Mouse (Mus musculus): Measurements from ENCODE around the gene Olfr61. TPM values are rescaled to one million over a fixed set of nuclear protein-coding genes. Genes with fewer than 3 reads are reported as not detected.
"Not testable (repeated sequence)": the region's sequence is repeated elsewhere in the genome, so short reads cannot be mapped to it uniquely, and the experiment has no call there.

Olfr61 gene
- not detected in 2 replicates for polyA plus RNA-seq (2015; fragmentation: Nextera tagmentation; extraction: Ambion mirVana)

GRCm38 (mm10) chr7:140628670-140629069 is at the start of gene Olfr61:
Gene Olfr61, plus strand, starts transcription at chr7:140628970.
- not testable (repeated sequence) for H3K9me3 ChIP-seq; ATAC-seq; H3K27ac ChIP-seq; H3K36me3 ChIP-seq; H3K4me2 ChIP-seq (replicated peaks); H3K27me3 ChIP-seq; H3K9ac ChIP-seq (replicated peaks); H3K4me3 ChIP-seq (replicated peaks); H3K4me1 ChIP-seq (replicated peaks)
- WGBS = 92% methylated on average over 3 of the region's 3 CpGs

DNA sequence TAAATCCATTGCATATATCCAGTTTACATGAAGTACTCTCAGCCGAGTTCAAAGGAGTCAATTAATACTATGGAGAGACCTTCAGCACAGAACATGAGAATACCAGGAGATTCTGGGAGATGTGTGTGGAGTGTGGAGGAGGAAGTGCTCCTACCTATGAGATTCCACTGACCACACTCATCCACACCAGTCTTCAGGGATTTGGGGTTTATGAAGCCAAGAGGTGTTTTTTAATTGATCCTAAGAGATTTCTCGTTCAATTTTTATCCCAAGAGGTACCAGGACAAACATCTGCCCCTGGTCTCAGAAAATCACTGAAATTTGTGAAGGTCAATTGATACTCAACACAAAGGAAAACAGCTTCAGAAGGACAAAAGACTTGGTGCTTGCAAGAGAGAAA is 27.8 kb upstream of the Olfr61 start, which contains the start of gene Olfr46:
TSS of gene Olfr46 (plus strand) at position 301 of the 400 bp plus-strand sequence.
- WGBS = 84% methylated on average over 2 of the region's 2 CpGs
- not testable (repeated sequence) for H3K4me2 ChIP-seq (replicated peaks); H3K27ac ChIP-seq

DNA sequence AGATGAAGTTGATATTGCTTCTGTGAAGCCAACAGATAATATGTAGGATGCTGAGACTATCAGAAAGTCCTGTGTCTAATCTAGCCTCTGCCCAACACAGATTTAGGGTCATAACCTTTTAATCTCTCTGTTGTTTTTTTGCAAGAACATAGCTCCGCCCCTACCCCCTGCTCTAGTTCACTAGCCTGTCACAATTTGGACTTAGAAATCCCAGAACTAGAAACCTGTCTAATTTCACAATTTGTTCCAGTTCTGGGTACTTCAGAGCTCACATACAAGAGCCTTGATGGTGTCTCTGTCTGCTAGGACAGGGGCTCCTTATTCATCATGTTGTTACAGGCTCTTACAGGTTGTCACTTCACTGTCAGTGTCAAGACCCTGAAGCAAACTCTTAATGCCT is 1.8 kb downstream of the Olfr61 start:
- no peak for ATAC-seq

More for the DNA sequence above, 27.8 kb upstream of the Olfr61 start, which contains the start of gene Olfr46:
- H3K9ac ChIP-seq (replicated peaks); H3K27me3 ChIP-seq; H3K9me3 ChIP-seq; H3K36me3 ChIP-seq; H3K4me1 ChIP-seq (replicated peaks); H3K4me3 ChIP-seq (replicated peaks); ATAC-seq: not testable (repeated sequence)

DNA sequence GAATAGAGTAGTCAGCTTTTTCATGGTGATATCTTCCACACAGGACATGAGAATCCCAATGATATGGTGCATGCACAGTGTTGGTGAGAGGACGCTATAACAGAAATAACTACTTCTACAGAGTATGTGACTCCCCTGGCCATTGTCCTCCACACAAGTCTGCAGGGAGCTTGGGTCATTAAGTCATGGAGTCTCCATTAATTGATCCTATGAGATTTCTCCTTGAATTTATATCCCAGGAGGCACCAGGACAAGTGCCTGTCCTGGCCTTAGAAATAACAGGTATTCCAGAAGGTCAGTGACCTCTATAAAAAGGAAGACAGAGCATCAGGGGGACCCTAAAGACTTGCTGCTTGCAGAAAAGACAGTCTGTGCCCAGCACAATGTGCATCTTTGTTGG is 17.4 kb downstream of the Olfr61 start, which contains the start of gene Olfr53:
TSS of gene Olfr53 (plus strand) at position 301 of the 400 bp plus-strand sequence.
- Histone ChIP-seq H3K36me3 (no peaks in the 10 kb centered on the region), H3K9ac (replicated peaks) (no peak within 1 kb of the TSS), H3K27me3 (no peaks in the 10 kb centered on the region), H3K9me3 (no peaks in the 10 kb centered on the region), H3K4me1 (replicated peaks) (no peaks in the 10 kb centered on the region), H3K4me3 (replicated peaks) (no peak within 1 kb of the TSS), H3K27ac (no peak within 1 kb of the TSS), H3K4me2 (replicated peaks) (no peak within 1 kb of the TSS)
- no peak for ATAC-seq
- 84% methylated on average over 1 of the region's 1 CpGs for WGBS

More for the DNA sequence above, 1.8 kb downstream of the Olfr61 start:
- Histone ChIP-seq H3K27ac (no peak overlapping the region), H3K4me1 (replicated peaks) (no peaks in the 10 kb centered on the region), H3K9me3 (no peaks in the 10 kb centered on the region), H3K9ac (replicated peaks) (no peak overlapping the region), H3K36me3 (no peaks in the 10 kb centered on the region), H3K4me3 (replicated peaks) (no peak overlapping the region), H3K4me2 (replicated peaks) (no peak overlapping the region), H3K27me3 (no peaks in the 10 kb centered on the region)
- 48% methylated on average over 1 of the region's 1 CpGs for WGBS

DNA sequence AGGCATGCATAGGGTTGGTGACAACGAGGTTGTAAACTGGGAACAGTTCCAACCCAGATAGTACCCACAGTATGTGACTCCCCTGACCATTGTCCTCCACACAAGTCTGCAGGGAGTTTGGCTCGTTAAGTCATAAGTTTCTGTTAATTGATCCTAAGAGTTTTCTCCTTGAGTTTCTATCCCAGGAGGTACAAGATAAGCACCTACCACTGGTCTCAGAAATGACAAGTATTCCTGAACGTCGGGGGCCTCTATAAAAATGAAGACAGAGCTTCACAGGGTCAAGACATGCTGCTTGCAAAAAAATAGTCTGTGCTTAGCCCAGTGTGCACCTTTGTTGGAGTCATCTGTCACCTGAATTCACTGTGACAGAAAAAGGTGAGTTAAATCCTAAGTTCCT is 30.9 kb downstream of the Olfr61 start, which contains the start of gene Olfr539:
TSS of gene Olfr539 (plus strand) at position 301 of the 400 bp plus-strand sequence.
- Histone ChIP-seq H3K36me3 (no peaks in the 10 kb centered on the region), H3K27me3 (no peaks in the 10 kb centered on the region), H3K9ac (replicated peaks) (no peak within 1 kb of the TSS), H3K4me3 (replicated peaks) (no peak within 1 kb of the TSS), H3K9me3 (no peaks in the 10 kb centered on the region), H3K4me2 (replicated peaks) (no peak within 1 kb of the TSS), H3K27ac (no peak within 1 kb of the TSS), H3K4me1 (replicated peaks) (no peaks in the 10 kb centered on the region)
- 78% methylated on average over 4 of the region's 4 CpGs for WGBS
- ATAC-seq = no peak

DNA sequence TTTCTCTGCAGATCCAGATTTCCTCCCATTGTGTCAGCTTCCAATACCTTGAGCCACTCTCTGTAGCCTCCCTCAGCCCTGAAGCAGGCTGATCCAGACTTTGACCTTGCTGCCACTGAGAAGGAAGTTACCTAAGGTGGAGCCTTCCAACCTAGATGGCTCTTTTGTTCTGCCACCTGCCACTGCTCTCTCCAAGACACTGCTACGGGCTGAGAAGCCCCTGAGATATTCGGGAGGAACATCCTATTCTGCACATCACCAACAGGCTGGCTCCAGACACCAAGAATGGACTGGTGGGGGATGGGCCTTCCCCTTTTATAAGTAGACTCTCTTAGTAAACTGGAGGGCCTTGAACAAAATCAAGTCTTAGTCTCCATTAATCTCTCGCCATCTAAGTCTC is 41.9 kb downstream of the Olfr61 start:
- H3K27ac ChIP-seq; H3K4me1 ChIP-seq (replicated peaks); H3K9ac ChIP-seq (replicated peaks); H3K27me3 ChIP-seq; H3K4me3 ChIP-seq (replicated peaks); H3K36me3 ChIP-seq; H3K4me2 ChIP-seq (replicated peaks); ATAC-seq; H3K9me3 ChIP-seq: not testable (repeated sequence)
- 87% methylated on average over 3 of the region's 3 CpGs for WGBS

DNA sequence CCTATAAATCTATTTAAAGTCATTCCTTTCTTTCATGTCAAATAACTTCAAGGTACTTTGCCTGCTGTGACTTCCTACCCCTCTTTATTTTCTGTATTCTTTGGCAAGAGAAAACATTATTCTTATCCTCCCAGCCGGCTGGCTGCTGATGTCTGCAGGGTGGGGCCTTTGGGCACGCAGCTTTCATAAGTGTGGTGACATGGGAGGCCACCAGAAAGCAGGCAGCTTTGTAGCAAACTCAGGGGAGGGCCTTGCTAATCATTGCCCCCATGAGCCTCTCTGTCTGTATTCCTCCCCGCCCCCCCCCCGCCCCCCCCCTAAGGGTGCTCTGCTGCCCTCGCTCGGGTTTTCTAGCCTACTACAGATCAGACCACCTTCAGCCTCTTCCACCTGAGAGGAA is 47.1 kb downstream of the Olfr61 start:
- Histone ChIP-seq H3K4me1 (replicated peaks) (peaks cover 5% of the 10 kb centered on the region; the same call in 1 of the 2 replicates), H3K9me3 (peaks cover 14% of the 10 kb centered on the region), H3K27ac (no peak overlapping the region), H3K27me3 (no peaks in the 10 kb centered on the region), H3K4me2 (replicated peaks) (peak overlapping the region; percentile 44), H3K36me3 (no peaks in the 10 kb centered on the region), H3K4me3 (replicated peaks) (peak overlapping the region; percentile 20; the same call in 1 of the 2 replicates), H3K9ac (replicated peaks) (no peak overlapping the region)
- WGBS = 2% methylated on average over 4 of the region's 6 CpGs
- no peak for ATAC-seq

DNA sequence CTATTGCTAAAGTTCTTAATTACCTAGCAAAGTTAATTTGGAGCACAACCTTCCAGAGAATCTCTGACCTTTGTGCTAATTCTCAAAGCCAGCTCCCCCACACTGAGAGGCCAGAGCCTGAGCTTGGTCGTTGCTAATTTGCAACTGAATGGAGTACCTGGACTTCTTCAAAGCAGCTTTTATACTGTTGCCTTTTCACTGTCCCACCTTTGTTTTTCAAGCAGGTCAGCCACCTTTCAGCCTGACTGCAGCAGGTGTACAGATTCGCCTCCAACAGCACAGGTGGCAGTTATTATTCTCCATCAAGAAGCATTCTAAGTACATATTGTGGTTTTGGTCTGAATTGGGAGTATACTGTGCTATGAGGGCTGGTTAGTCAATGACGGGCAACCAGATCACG is 50.8 kb downstream of the Olfr61 start:
- ATAC-seq; H3K4me3 ChIP-seq (replicated peaks); H3K9me3 ChIP-seq; H3K27me3 ChIP-seq; H3K36me3 ChIP-seq; H3K27ac ChIP-seq; H3K4me2 ChIP-seq (replicated peaks); H3K4me1 ChIP-seq (replicated peaks); H3K9ac ChIP-seq (replicated peaks): not testable (repeated sequence)
- WGBS = 70% methylated on average over 4 of the region's 4 CpGs

DNA sequence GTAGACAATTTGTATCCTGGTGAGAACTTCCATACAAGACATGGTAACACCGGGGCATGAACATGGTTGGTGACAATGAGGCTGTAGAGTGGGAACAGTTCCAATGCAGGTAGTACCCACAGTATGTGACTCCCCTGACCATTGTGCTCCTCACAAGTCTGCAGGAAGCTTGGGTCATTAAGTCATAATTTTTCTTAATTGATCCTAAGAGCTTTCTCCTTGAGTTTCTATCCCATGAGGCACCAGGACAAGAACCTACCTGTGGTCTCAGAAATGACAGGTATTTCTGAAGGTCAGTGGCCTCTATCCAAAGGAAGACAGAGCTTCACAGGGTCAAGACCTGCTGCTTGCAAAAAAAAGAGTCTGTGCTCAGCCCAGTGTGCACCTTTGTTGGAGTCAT is 52.9 kb downstream of the Olfr61 start, which contains the start of gene Olfr45:
TSS of gene Olfr45 (plus strand) at position 301 of the 400 bp plus-strand sequence.
- no peak for ATAC-seq
- Histone ChIP-seq H3K9ac (replicated peaks) (no peak within 1 kb of the TSS), H3K4me1 (replicated peaks) (no peaks in the 10 kb centered on the region), H3K4me2 (replicated peaks) (no peak within 1 kb of the TSS), H3K36me3 (no peaks in the 10 kb centered on the region), H3K9me3 (peaks cover 5% of the 10 kb centered on the region; the same call in 1 of the 2 replicates), H3K27me3 (no peaks in the 10 kb centered on the region), H3K4me3 (replicated peaks) (no peak within 1 kb of the TSS), H3K27ac (no peak within 1 kb of the TSS)
- 94% methylated on average over 1 of the region's 1 CpGs for WGBS

Other genes starting within 250 kb of the Olfr61 start
- gene Olfr531, start 226.1 kb upstream of the Olfr61 start, polyA plus RNA-seq (2015; fragmentation: Nextera tagmentation; extraction: Ambion mirVana) = not detected in 2 replicates
- not detected in 2 replicates for gene Olfr532, start 207.3 kb upstream of the Olfr61 start, polyA plus RNA-seq (2015; fragmentation: Nextera tagmentation; extraction: Ambion mirVana)
- gene Olfr533, start 165.6 kb upstream of the Olfr61 start, polyA plus RNA-seq (2015; fragmentation: Nextera tagmentation; extraction: Ambion mirVana) = not detected in 2 replicates
- not detected in 2 replicates for gene Olfr535, start 144.8 kb upstream of the Olfr61 start, polyA plus RNA-seq (2015; fragmentation: Nextera tagmentation; extraction: Ambion mirVana)
- not detected in 2 replicates for gene Olfr536, start 121.6 kb upstream of the Olfr61 start, polyA plus RNA-seq (2015; fragmentation: Nextera tagmentation; extraction: Ambion mirVana)
- not detected in 2 replicates for gene Olfr538, start 61.1 kb upstream of the Olfr61 start, polyA plus RNA-seq (2015; fragmentation: Nextera tagmentation; extraction: Ambion mirVana)
- gene Olfr46, start 27.7 kb upstream of the Olfr61 start, polyA plus RNA-seq (2015; fragmentation: Nextera tagmentation; extraction: Ambion mirVana) = 0.01 and 0.03 TPM in 2 replicates
- not detected in 2 replicates for gene Olfr53, start 17.5 kb downstream of the Olfr61 start, polyA plus RNA-seq (2015; fragmentation: Nextera tagmentation; extraction: Ambion mirVana)
- gene Olfr539, start 31.0 kb downstream of the Olfr61 start, polyA plus RNA-seq (2015; fragmentation: Nextera tagmentation; extraction: Ambion mirVana) = 0.01 TPM in 1 of 2 replicates, not detected in the other
- not detected in 2 replicates for gene Olfr45, start 53.0 kb downstream of the Olfr61 start, polyA plus RNA-seq (2015; fragmentation: Nextera tagmentation; extraction: Ambion mirVana)
- gene Olfr541, start 68.3 kb downstream of the Olfr61 start, polyA plus RNA-seq (2015; fragmentation: Nextera tagmentation; extraction: Ambion mirVana) = not detected in 2 replicates
- not detected in 2 replicates for gene Cyp2e1, start 134.8 kb downstream of the Olfr61 start, polyA plus RNA-seq (2015; fragmentation: Nextera tagmentation; extraction: Ambion mirVana)
- 0.22 and 0.24 TPM in 2 replicates for gene Syce1, start 158.9 kb downstream of the Olfr61 start, polyA plus RNA-seq (2015; fragmentation: Nextera tagmentation; extraction: Ambion mirVana)
- gene Zfp941, start 193.2 kb downstream of the Olfr61 start, polyA plus RNA-seq (2015; fragmentation: Nextera tagmentation; extraction: Ambion mirVana) = 20.4 and 24.4 TPM in 2 replicates
- gene Urah, start 206.0 kb downstream of the Olfr61 start, polyA plus RNA-seq (2015; fragmentation: Nextera tagmentation; extraction: Ambion mirVana) = not detected in 2 replicates
- not detected in 2 replicates for gene Scgb1c1, start 216.6 kb downstream of the Olfr61 start, polyA plus RNA-seq (2015; fragmentation: Nextera tagmentation; extraction: Ambion mirVana)
- gene Odf3, start 218.8 kb downstream of the Olfr61 start, polyA plus RNA-seq (2015; fragmentation: Nextera tagmentation; extraction: Ambion mirVana) = 0.13 TPM in 1 of 2 replicates, not detected in the other
- not detected in 2 replicates for gene Gm45785, start 227.4 kb downstream of the Olfr61 start, polyA plus RNA-seq (2015; fragmentation: Nextera tagmentation; extraction: Ambion mirVana)
- 89.3 and 98.1 TPM in 2 replicates for gene Ric8a, start 228.0 kb downstream of the Olfr61 start, polyA plus RNA-seq (2015; fragmentation: Nextera tagmentation; extraction: Ambion mirVana)
- 37.7 and 38.0 TPM in 2 replicates for gene Bet1l, start 228.6 kb downstream of the Olfr61 start, polyA plus RNA-seq (2015; fragmentation: Nextera tagmentation; extraction: Ambion mirVana)

Data from midbrain, embryonic 13.5 days (tissue).